Mouse (Mus musculus): ENCODE results near the gene Spata5. TPM values are rescaled to one million over a fixed set of nuclear protein-coding genes. Genes with fewer than 3 reads are reported as not detected.

Gene Spata5
- polyA plus RNA-seq, 2 experiments, result 9.6 to 40.2 TPM

DNA sequence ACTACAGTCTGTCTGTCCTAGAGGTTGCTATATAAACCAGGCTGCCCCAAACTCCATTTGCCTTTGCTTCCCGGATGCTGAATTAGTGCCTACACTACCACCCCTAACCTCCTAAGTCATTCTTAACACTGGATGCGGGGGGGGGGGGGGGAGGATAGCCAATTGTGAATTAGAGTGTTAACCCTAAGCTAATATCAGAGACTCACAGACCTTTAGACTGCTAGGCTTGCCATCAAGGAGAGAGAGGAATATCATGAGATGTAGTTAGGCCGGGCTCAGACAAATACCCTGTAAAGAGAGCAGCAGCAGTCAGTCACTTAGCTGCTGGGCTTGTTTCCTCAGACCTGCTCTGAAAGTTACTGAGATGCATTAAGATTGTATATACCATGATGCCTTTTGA, 132.5 kb downstream of the Spata5 start:
- no peak for ATAC-seq (ENCODE audit: low FRiP score, low read depth)
- H3K4me3 ChIP-seq (replicated peaks; ENCODE audit: low read length), result no peak overlapping the region
- DNase-seq (ENCODE audit: low spot score), result no peak
- H3K9me3 ChIP-seq (ENCODE audit: control insufficient read depth, low read length), result no peaks in the 10 kb centered on the region
- no peak for TF ChIP-seq POLR2A (IDR thresholded peaks at IDR 0.05; ENCODE audit: borderline replicate concordance, extremely low read depth, insufficient read depth, insufficient read length)
- no peak overlapping the region for H3K9ac ChIP-seq (ENCODE audit: low read depth, low read length, severe bottlenecking)
- no peak overlapping the region for H3K27ac ChIP-seq (replicated peaks; ENCODE audit: low read depth, low read length)
- no peaks in the 10 kb centered on the region for H3K27me3 ChIP-seq (ENCODE audit: control insufficient read depth, insufficient read depth, low read length)
- no peak overlapping the region for H3K4me2 ChIP-seq (replicated peaks; ENCODE audit: low read depth, low read length, severe bottlenecking)
- peaks cover 14% of the 10 kb centered on the region for H3K4me1 ChIP-seq (ENCODE audit: control insufficient read depth, insufficient read depth, low read length)
- peaks cover 5% of the 10 kb centered on the region; the same call in 1 of the 2 replicates for H3K36me3 ChIP-seq (ENCODE audit: control insufficient read depth, insufficient read depth, low read length)
- 90% methylated on average over 3 of the region's 3 CpGs for WGBS

DNA sequence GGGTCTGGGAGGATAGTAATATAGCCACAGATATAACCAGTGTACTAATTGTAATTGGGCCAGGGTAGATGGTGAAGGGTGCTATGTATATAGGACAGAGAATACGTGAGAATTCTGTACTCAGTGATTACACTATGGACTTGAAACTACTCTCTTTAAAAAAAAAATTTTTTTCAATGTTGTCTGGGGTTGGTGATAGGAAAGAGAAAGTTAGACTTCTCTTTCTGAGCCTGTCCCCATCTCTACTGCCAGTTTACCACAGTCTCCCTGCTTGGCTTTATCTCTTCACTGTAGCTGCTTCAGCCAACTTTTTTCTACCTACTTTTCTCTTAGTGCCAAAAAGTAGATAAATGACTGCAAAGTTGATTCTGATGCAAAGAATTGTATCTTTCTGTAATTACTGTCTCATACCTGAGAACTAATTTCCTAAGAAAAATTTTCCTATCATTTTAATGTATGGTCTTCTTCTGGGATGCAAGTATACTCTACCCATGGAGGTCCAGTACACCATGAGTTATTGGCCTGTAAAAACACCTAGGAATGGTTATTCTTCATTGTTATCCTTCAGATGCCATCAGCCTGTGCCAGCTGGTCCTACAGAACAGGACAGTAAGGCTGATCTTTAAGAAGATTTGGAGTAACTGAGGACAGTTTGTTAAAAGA, 133.8 kb downstream of the Spata5 start:
- no peaks in the 10 kb centered on the region for H3K9me3 ChIP-seq (ENCODE audit: control insufficient read depth, low read length)
- no peaks in the 10 kb centered on the region for H3K27me3 ChIP-seq (ENCODE audit: control insufficient read depth, insufficient read depth, low read length)
- DNase-seq (ENCODE audit: low spot score) (no peak), ATAC-seq (ENCODE audit: low FRiP score, low read depth) (no peak)
- no peak for TF ChIP-seq POLR2A (IDR thresholded peaks at IDR 0.05; ENCODE audit: borderline replicate concordance, extremely low read depth, insufficient read depth, insufficient read length)
- no peak overlapping the region for H3K4me3 ChIP-seq (replicated peaks; ENCODE audit: low read length)
- H3K4me2 ChIP-seq (replicated peaks; ENCODE audit: low read depth, low read length, severe bottlenecking), result no peak overlapping the region
- H3K27ac ChIP-seq (replicated peaks; ENCODE audit: low read depth, low read length), result no peak overlapping the region
- H3K9ac ChIP-seq (ENCODE audit: low read depth, low read length, severe bottlenecking), result no peak overlapping the region
- 91% methylated on average over 1 of the region's 1 CpGs for WGBS
- H3K36me3 ChIP-seq (ENCODE audit: control insufficient read depth, insufficient read depth, low read length), result peaks cover 5% of the 10 kb centered on the region; the same call in 1 of the 2 replicates
- H3K4me1 ChIP-seq (ENCODE audit: control insufficient read depth, insufficient read depth, low read length), result peaks cover 16% of the 10 kb centered on the region

DNA sequence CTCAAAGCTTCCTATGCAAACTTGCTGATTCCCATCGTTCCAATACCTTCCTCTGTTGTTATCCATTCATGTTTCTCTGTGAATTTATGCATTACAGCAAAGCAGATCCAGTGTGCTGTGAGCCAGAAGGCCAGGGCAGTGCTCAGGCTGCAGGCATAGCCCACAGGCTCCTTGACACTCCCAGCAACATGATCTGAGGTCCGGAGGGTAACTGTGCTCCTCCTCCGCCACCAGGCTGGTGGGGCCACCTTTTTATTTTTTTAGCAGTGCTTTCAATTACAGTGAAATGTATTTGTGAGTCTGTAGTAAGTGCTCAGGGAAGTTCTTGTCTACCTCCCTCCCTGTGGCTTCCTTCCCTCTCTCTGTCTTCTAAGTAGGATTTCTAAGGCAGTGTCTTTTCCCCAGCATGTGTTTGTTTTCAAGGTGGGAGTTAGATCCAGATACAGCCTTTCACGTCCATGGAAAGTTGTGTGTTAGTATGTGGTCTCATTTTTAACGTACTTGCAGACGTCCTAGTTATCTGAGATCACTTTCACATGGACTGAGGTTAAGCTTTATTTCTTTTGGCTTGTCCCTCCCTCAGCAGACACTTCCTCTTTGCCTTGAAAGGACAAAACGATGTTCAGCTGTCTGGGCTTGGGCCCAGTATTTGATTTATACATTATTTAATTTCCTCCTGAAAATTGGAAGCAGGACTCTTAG, 136.9 kb downstream of the Spata5 start:
- 22% methylated on average over 7 of the region's 7 CpGs for WGBS
- Histone ChIP-seq H3K27me3 (ENCODE audit: control insufficient read depth, insufficient read depth, low read length) (no peaks in the 10 kb centered on the region), H3K36me3 (ENCODE audit: control insufficient read depth, insufficient read depth, low read length) (peaks cover 5% of the 10 kb centered on the region; the same call in 1 of the 2 replicates), H3K4me3 (replicated peaks; ENCODE audit: low read length) (no peak overlapping the region), H3K9ac (ENCODE audit: low read depth, low read length, severe bottlenecking) (no peak overlapping the region), H3K9me3 (ENCODE audit: control insufficient read depth, low read length) (no peaks in the 10 kb centered on the region), H3K4me2 (replicated peaks; ENCODE audit: low read depth, low read length, severe bottlenecking) (no peak overlapping the region), H3K27ac (replicated peaks; ENCODE audit: low read depth, low read length) (peak overlapping the region; percentile 62), H3K4me1 (ENCODE audit: control insufficient read depth, insufficient read depth, low read length) (peaks cover 16% of the 10 kb centered on the region)
- peak; percentile 73 for ATAC-seq (ENCODE audit: low FRiP score, low read depth)
- no peak for TF ChIP-seq POLR2A (IDR thresholded peaks at IDR 0.05; ENCODE audit: borderline replicate concordance, extremely low read depth, insufficient read depth, insufficient read length)
- peak; percentile 77 for DNase-seq (ENCODE audit: low spot score)

DNA sequence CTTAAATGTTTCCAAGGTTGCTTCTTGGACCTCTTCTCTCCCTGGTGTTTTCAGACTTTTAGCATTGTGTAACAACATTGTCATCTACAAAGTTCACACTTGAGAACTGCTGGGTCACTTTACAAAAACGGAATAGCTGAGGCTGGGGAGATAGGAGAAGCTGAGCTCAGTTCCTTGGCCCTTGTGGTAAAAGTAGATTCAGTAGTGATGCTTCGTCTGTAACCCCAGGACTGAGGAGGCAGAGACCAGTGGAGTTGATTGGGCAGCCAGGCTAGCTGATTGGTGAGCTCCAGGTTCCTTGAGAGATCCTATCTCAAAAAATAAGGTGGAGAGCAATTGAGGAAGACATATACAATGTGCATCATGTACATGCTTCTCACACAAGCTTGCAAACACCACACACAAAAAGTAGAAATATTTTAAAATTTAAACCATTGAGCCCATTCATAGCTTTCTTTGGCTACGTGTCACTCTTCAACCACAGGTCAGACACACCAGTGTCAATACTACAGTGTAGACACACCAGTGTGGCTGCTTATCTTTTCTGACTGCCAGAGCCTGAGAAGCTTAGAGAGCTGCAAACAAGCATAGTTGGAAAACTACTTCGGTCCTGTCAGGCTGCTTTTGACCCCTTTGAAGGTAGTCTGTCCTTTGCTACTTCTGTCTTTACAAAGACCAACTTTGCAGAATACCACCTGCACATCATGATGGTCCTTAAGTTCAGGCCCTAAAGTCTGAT, 138.2 kb downstream of the Spata5 start:
- Histone ChIP-seq H3K4me1 (ENCODE audit: control insufficient read depth, insufficient read depth, low read length) (peaks cover 16% of the 10 kb centered on the region), H3K27ac (replicated peaks; ENCODE audit: low read depth, low read length) (no peak overlapping the region), H3K9ac (ENCODE audit: low read depth, low read length, severe bottlenecking) (no peak overlapping the region), H3K4me3 (replicated peaks; ENCODE audit: low read length) (no peak overlapping the region), H3K9me3 (ENCODE audit: control insufficient read depth, low read length) (no peaks in the 10 kb centered on the region), H3K4me2 (replicated peaks; ENCODE audit: low read depth, low read length, severe bottlenecking) (no peak overlapping the region), H3K27me3 (ENCODE audit: control insufficient read depth, insufficient read depth, low read length) (no peaks in the 10 kb centered on the region), H3K36me3 (ENCODE audit: control insufficient read depth, insufficient read depth, low read length) (peaks cover 5% of the 10 kb centered on the region; the same call in 1 of the 2 replicates)
- WGBS, result 86% methylated on average over 4 of the region's 4 CpGs
- TF ChIP-seq POLR2A (IDR thresholded peaks at IDR 0.05; ENCODE audit: borderline replicate concordance, extremely low read depth, insufficient read depth, insufficient read length), result no peak
- ATAC-seq (ENCODE audit: low FRiP score, low read depth) (no peak), DNase-seq (ENCODE audit: low spot score) (no peak)

DNA sequence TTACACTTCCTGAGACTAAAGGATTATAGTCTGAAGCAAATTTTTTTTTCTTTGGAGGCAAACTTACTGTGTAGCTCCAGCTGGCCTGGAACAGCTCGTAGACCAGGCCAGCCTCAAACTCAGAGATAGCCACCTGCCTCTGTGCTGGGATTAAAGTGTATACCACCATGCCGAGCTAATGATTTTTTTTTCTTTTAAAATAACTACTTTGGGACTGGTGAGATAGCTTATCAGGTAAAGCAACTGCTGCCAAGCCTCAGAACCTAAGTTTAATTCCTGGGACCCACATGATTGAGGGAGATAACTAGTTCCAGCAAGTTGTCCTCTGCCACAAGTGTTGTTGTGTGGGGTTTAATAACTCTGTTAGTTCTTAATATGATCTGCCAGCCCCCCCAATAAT, 139.6 kb downstream of the Spata5 start:
- no peaks in the 10 kb centered on the region for H3K9me3 ChIP-seq (ENCODE audit: control insufficient read depth, low read length)
- H3K27me3 ChIP-seq (ENCODE audit: control insufficient read depth, insufficient read depth, low read length), result no peaks in the 10 kb centered on the region
- H3K4me3 ChIP-seq (replicated peaks; ENCODE audit: low read length), result no peak overlapping the region
- peaks cover 5% of the 10 kb centered on the region; the same call in 1 of the 2 replicates for H3K36me3 ChIP-seq (ENCODE audit: control insufficient read depth, insufficient read depth, low read length)
- DNase-seq (ENCODE audit: low spot score), result no peak
- WGBS, result 81% methylated on average over 2 of the region's 2 CpGs
- no peak overlapping the region for H3K9ac ChIP-seq (ENCODE audit: low read depth, low read length, severe bottlenecking)
- H3K4me1 ChIP-seq (ENCODE audit: control insufficient read depth, insufficient read depth, low read length), result peaks cover 16% of the 10 kb centered on the region
- no peak for TF ChIP-seq POLR2A (IDR thresholded peaks at IDR 0.05; ENCODE audit: borderline replicate concordance, extremely low read depth, insufficient read depth, insufficient read length)
- no peak overlapping the region for H3K4me2 ChIP-seq (replicated peaks; ENCODE audit: low read depth, low read length, severe bottlenecking)
- no peak for ATAC-seq (ENCODE audit: low FRiP score, low read depth)
- H3K27ac ChIP-seq (replicated peaks; ENCODE audit: low read depth, low read length), result no peak overlapping the region
